Mouse (Mus musculus) embryo, embryonic 10.5 days (tissue): ENCODE data around the gene Fam129b.

Source experiments
- DNase-seq: peaks from one replicate; pipeline ENCODE4 v3.0.0-alpha.2; 2015; ENCODE audit warnings: low spot score

The Fam129b gene

GRCm38 (mm10) chr2:32965511-32966183 is 89.7 kb downstream of the Fam129b start:
- DNase-seq: peak; percentile 47

DNA sequence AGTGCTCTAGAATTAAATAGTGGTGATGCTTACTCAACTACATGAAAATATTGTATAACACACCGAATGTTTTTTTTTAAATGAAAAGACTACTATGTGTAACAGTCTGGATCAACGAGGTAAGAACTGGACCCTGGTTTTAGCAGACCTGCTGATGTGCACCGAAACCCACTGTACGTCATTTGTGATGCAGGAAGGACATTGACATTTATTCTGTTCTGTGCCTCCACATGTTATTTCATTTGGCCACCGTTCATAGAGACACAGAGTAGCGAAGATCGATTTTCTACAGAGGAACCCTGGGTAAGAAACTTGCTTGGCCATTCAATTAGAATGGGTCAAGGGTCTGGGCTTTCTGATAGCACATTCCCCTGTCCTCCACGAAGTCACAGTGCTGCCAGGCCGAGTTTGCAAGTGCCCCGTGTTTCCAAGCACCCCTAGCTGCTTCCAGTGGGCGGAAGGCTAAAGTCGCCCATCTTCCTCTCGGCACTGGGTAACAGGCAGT is 90.3 kb downstream of the Fam129b start:
- no peak for DNase-seq

DNA sequence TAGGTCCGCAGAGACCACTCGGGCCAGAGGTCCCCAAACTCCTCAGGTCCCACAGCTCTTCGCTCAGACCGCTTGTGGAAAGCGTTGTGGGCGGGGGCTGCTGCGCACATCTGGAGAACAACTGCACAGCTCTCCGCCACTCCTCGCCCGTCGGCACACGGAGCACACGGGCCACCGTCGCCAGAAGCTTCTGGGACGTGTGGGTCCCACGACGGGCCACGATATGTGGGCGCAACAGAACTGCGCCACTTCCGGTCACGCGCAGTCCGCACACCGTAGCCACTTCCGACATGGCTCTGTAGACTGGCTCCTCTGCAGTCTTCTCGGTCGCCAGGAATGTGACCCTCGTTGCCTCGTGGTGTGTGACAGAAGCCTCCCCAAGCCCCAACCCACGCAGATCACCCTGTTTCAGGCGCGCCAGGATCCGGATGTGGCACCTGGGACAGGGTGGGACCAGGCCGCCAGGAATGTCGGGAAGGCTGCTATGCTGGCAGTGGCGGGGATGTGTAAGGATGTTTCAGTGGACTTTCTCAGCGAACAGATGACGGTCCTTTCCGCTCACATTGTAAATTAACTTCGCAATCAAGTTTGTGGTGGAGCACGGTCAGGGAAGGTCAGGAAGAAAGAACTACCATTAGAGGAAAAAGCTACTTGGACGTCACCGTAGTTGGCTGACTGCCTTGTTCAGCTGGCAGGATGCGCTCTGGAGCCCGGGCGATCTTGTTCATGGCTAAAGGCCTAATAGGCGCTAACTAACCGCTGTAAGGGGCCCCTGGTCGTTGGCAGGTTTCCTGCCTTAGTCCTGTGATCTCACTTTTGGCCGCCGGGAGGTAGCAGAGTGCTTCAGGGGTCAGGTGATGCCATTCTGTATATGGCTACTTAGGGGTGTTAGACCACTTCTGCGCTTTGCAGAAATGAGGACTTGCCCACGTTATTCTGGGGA is 91.0 kb downstream of the Fam129b start:
- peak; percentile 90 for DNase-seq

- no peak for DNase-seq
Observed at GRCm38 (mm10) chr2:32968024-32968614, 92.2 kb downstream of the Fam129b start.

DNA sequence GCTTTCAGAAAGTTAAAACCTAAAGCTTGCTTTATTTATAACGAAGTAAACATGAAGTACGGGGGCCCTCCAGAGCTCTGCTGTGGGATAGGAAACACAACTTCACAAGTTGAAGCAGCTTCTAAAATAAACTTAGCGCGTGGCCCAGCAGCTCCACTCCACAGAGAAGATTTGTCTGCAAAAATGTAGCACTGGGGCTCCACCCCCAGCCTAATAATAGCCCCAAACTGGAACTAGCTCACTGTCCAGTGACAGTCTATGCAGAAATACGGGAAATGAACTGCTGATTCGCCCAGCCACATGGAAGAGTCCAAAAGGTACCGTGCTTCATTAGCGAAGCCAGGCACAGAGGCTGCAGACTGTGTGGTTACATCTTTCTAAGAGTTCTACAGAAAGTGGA is 93.4 kb downstream of the Fam129b start:
- DNase-seq: no peak

DNA sequence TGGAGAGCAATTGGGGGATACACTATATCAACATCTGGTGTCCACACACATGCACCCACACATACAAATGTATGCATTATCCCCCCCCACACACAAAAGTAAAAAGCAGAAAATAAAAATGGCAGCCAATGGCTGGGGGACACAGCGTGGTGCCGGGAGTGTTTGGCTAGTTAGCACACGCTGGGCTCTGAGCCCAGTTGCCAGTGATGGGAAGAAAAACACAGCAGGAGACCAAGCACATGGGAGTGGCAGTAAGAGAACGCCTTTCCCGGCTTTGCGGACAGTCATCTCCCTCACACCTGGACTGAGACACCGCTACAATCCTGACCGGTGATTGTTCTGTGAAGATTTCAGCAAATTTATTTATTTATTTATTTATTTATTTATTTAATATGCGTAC is 95.3 kb downstream of the Fam129b start:
- no peak for DNase-seq

- DNase-seq: no peak
Observed at GRCm38 (mm10) chr2:32974216-32974615, 98.3 kb downstream of the Fam129b start.
